Mouse (Mus musculus): ENCODE data around the gene Olfr62. TPM values are rescaled to one million over a fixed set of nuclear protein-coding genes. Genes with fewer than 3 reads are reported as not detected.

Gene Olfr62
- total RNA-seq, 1 experiment from 2014 or later = not detected

Other genes with a start within 250 kb of the Olfr62 start
- 4.9 to 16.2 TPM (median 14.5 TPM) in 3 replicates for gene Szt2, start 249.7 kb upstream of the Olfr62 start, total RNA-seq (2017)
- gene Med8, start 249.6 kb upstream of the Olfr62 start, total RNA-seq (2017) = 103 to 122 TPM (median 120 TPM) in 3 replicates
- gene Elovl1, start 230.9 kb upstream of the Olfr62 start, total RNA-seq (2017) = 47.0 to 63.4 TPM (median 61.8 TPM) in 3 replicates
- gene Cdc20, start 221.6 kb upstream of the Olfr62 start, total RNA-seq (2017) = 1.6 to 3.6 TPM (median 2.0 TPM) in 3 replicates
- gene Mpl, start 201.4 kb upstream of the Olfr62 start, total RNA-seq (2017) = 3.2 TPM in 1 of 3 replicates, not detected in the others
- 0.10 TPM in 1 of 3 replicates, not detected in the others for gene Tie1, start 168.9 kb upstream of the Olfr62 start, total RNA-seq (2017)
- not detected in 3 replicates for gene 2610528J11Rik, start 132.0 kb upstream of the Olfr62 start, total RNA-seq (2017)
- not detected in 3 replicates for gene Tmem125, start 114.9 kb upstream of the Olfr62 start, total RNA-seq (2017)
- not detected in 3 replicates for gene Cfap57, start 38.2 kb upstream of the Olfr62 start, total RNA-seq (2017)
- 40.9 to 70.6 TPM (median 54.9 TPM) in 3 replicates for gene Ebna1bp2, start 38.2 kb upstream of the Olfr62 start, total RNA-seq (2017)
- not detected in 3 replicates for gene Olfr1342, start 33.8 kb downstream of the Olfr62 start, total RNA-seq (2017)
- gene Olfr1341, start 44.6 kb downstream of the Olfr62 start, total RNA-seq (2017) = 0.32 TPM in 1 of 3 replicates, not detected in the others
- not detected in 3 replicates for gene Olfr1340, start 61.2 kb downstream of the Olfr62 start, total RNA-seq (2017)
- not detected in 3 replicates for gene Olfr1339, start 73.2 kb downstream of the Olfr62 start, total RNA-seq (2017)
- not detected in 3 replicates for gene Olfr1338, start 99.8 kb downstream of the Olfr62 start, total RNA-seq (2017)
- not detected in 3 replicates for gene Olfr1337, start 123.6 kb downstream of the Olfr62 start, total RNA-seq (2017)
- gene Olfr1335, start 151.0 kb downstream of the Olfr62 start, total RNA-seq (2017) = not detected in 3 replicates
- not detected in 3 replicates for gene Olfr1333, start 177.3 kb downstream of the Olfr62 start, total RNA-seq (2017)
- gene Olfr1331, start 205.7 kb downstream of the Olfr62 start, total RNA-seq (2017) = not detected in 3 replicates
- not detected in 3 replicates for gene Olfr1330, start 229.6 kb downstream of the Olfr62 start, total RNA-seq (2017)

All from monocyte, adult 5-6 weeks (primary cell).